Mouse (Mus musculus) heart, embryonic 10.5 days (tissue): ENCODE data around the gene Vegfd. TPM values are rescaled to one million over a fixed set of nuclear protein-coding genes. Genes with fewer than 3 reads are reported as not detected.

Experiments used
- DNase-seq: peaks from one replicate; pipeline ENCODE4 v3.0.0-alpha.2; 2017; ENCODE audit warnings: low spot score
- H3K27ac ChIP-seq: fragments of 300-500 bp; sonication (generic); 2 replicates; pipeline ENCODE4 v1.5.1; 2016; ENCODE audit warnings: mild to moderate bottlenecking
- H3K27me3 ChIP-seq: fragments of 300-500 bp; sonication (generic); 2 replicates; pipeline ENCODE4 v1.6.1; 2016; ENCODE audit warnings: mild to moderate bottlenecking; ENCODE audit not compliant: poor library complexity, insufficient read depth, severe bottlenecking
- H3K36me3 ChIP-seq: fragments of 300-500 bp; sonication (generic); 2 replicates; pipeline ENCODE4 v1.6.1; 2016; ENCODE audit warnings: mild to moderate bottlenecking, moderate library complexity
- H3K4me1 ChIP-seq: fragments of 300-500 bp; sonication (generic); 2 replicates; pipeline ENCODE4 v1.6.1; 2016; ENCODE audit warnings: mild to moderate bottlenecking
- H3K4me3 ChIP-seq: fragments of 300-500 bp; sonication (generic); 2 replicates; pipeline ENCODE4 v1.5.1; 2016; ENCODE audit warnings: mild to moderate bottlenecking, moderate library complexity
- H3K9me3 ChIP-seq: fragments of 300-500 bp; sonication (generic); 2 replicates; pipeline ENCODE4 v1.6.1; 2016; ENCODE audit warnings: mild to moderate bottlenecking, moderate library complexity
- WGBS: fragments of 180-500 bp; shearing (Covaris S2); methylation state at CpG from one replicate; pipeline ENCODE4 v1.1.7; 2016; 5-methylcytosine and 5-hydroxymethylcytosine counted together
- polyA plus RNA-seq: library from polyadenylated mRNA; unstranded; fragments of >200 nt; fragmentation: Nextera tagmentation; extraction: Ambion mirVana; gene quantifications from 2 replicates; pipeline ENCODE4 v1.2.1, GENCODE M21; 2016

Gene Vegfd
- polyA plus RNA-seq, 1 experiment from 2014 or later: 1.2 TPM

GRCm38 (mm10) chrX:164398456-164398855 lies 25.3 kb downstream of the Vegfd start:
- DNase-seq: no peak
- no peak overlapping the region for H3K27ac ChIP-seq
- WGBS: 60% methylated on average over 3 of the region's 3 CpGs
- no peaks in the 10 kb centered on the region for H3K36me3 ChIP-seq
- no peak overlapping the region for H3K4me3 ChIP-seq
- H3K4me1 ChIP-seq: no peaks in the 10 kb centered on the region
- H3K27me3 ChIP-seq: no peaks in the 10 kb centered on the region
- no peaks in the 10 kb centered on the region for H3K9me3 ChIP-seq

GRCm38 (mm10) chrX:164405080-164405649 lies 32.0 kb downstream of the Vegfd start:
- H3K27ac ChIP-seq: no peak overlapping the region
- no peaks in the 10 kb centered on the region for H3K36me3 ChIP-seq
- no peak overlapping the region for H3K4me3 ChIP-seq
- DNase-seq: no peak
- no peaks in the 10 kb centered on the region for H3K27me3 ChIP-seq
- H3K9me3 ChIP-seq: no peaks in the 10 kb centered on the region
- no peaks in the 10 kb centered on the region for H3K4me1 ChIP-seq

- no peak overlapping the region for H3K27ac ChIP-seq
- H3K36me3 ChIP-seq: no peaks in the 10 kb centered on the region
- H3K27me3 ChIP-seq: no peaks in the 10 kb centered on the region
- DNase-seq: no peak
- WGBS: 66% methylated on average over 9 of the region's 9 CpGs
- no peaks in the 10 kb centered on the region for H3K4me1 ChIP-seq
- H3K4me3 ChIP-seq: no peak overlapping the region
- no peaks in the 10 kb centered on the region for H3K9me3 ChIP-seq
Measured at GRCm38 (mm10) chrX:164406133-164407022, 33.2 kb downstream of the Vegfd start.

GRCm38 (mm10) chrX:164408301-164408927 lies 35.2 kb downstream of the Vegfd start:
- WGBS: 63% methylated on average over 3 of the region's 3 CpGs
- no peaks in the 10 kb centered on the region for H3K27me3 ChIP-seq
- no peak overlapping the region for H3K4me3 ChIP-seq
- H3K4me1 ChIP-seq: no peaks in the 10 kb centered on the region
- H3K36me3 ChIP-seq: no peaks in the 10 kb centered on the region
- no peak overlapping the region for H3K27ac ChIP-seq
- no peak for DNase-seq
- no peaks in the 10 kb centered on the region for H3K9me3 ChIP-seq

- no peak overlapping the region for H3K27ac ChIP-seq
- no peaks in the 10 kb centered on the region for H3K27me3 ChIP-seq
- no peaks in the 10 kb centered on the region for H3K36me3 ChIP-seq
- H3K4me3 ChIP-seq: no peak overlapping the region
- H3K4me1 ChIP-seq: no peaks in the 10 kb centered on the region
- no peak for DNase-seq
- 74% methylated on average over 1 of the region's 1 CpGs for WGBS
- H3K9me3 ChIP-seq: no peaks in the 10 kb centered on the region
Measured at GRCm38 (mm10) chrX:164410562-164410961, 37.4 kb downstream of the Vegfd start.

- 78% methylated on average over 2 of the region's 2 CpGs for WGBS
- Histone ChIP-seq H3K27me3 (peaks cover 8% of the 10 kb centered on the region; the same call in 1 of the 2 replicates), H3K4me1 (no peaks in the 10 kb centered on the region), H3K27ac (no peak overlapping the region), H3K9me3 (no peaks in the 10 kb centered on the region), H3K36me3 (no peaks in the 10 kb centered on the region), H3K4me3 (no peak overlapping the region)
- DNase-seq: no peak
Measured at GRCm38 (mm10) chrX:164416803-164417202, 43.6 kb downstream of the Vegfd start.

GRCm38 (mm10) chrX:164418008-164418407 lies 44.8 kb downstream of the Vegfd start:
- Histone ChIP-seq H3K36me3 (peaks cover 7% of the 10 kb centered on the region; the same call in 1 of the 2 replicates), H3K9me3 (no peaks in the 10 kb centered on the region), H3K4me1 (no peaks in the 10 kb centered on the region), H3K27ac (no peak overlapping the region), H3K27me3 (peaks cover 8% of the 10 kb centered on the region; the same call in 1 of the 2 replicates), H3K4me3 (no peak overlapping the region)
- no peak for DNase-seq

- Histone ChIP-seq H3K27me3 (peaks cover 8% of the 10 kb centered on the region; the same call in 1 of the 2 replicates), H3K4me3 (peak within 1 kb of the TSS; percentile 65), H3K36me3 (peaks cover 8% of the 10 kb centered on the region; the same call in 1 of the 2 replicates), H3K4me1 (no peaks in the 10 kb centered on the region), H3K27ac (peak within 1 kb of the TSS; percentile 87), H3K9me3 (no peaks in the 10 kb centered on the region)
- DNase-seq: peak; percentile 96
- WGBS: 13% methylated on average over 39 of the region's 40 CpGs
Measured at GRCm38 (mm10) chrX:164419471-164419939, 46.3 kb downstream of the Vegfd start, which contains the start of gene Piga. Gene Piga, plus strand, starts transcription at chrX:164419787.

- WGBS: 14% methylated on average over 13 of the region's 13 CpGs
- Histone ChIP-seq H3K4me3 (peak overlapping the region; percentile 65), H3K36me3 (peaks cover 8% of the 10 kb centered on the region; the same call in 1 of the 2 replicates), H3K4me1 (no peaks in the 10 kb centered on the region), H3K9me3 (no peaks in the 10 kb centered on the region), H3K27me3 (peaks cover 8% of the 10 kb centered on the region; the same call in 1 of the 2 replicates), H3K27ac (peak overlapping the region; percentile 87)
- no peak for DNase-seq
Measured at GRCm38 (mm10) chrX:164419955-164420354, 46.8 kb downstream of the Vegfd start.

GRCm38 (mm10) chrX:164420518-164420917 lies 47.3 kb downstream of the Vegfd start:
- WGBS: 46% methylated on average over 3 of the region's 3 CpGs

GRCm38 (mm10) chrX:164424821-164425220 lies 51.6 kb downstream of the Vegfd start:
- peaks cover 1% of the 10 kb centered on the region; the same call in 1 of the 2 replicates for H3K27me3 ChIP-seq
- WGBS: 90% methylated on average over 1 of the region's 1 CpGs
- no peaks in the 10 kb centered on the region for H3K9me3 ChIP-seq
- no peak for DNase-seq
- H3K4me3 ChIP-seq: no peak overlapping the region
- H3K4me1 ChIP-seq: no peaks in the 10 kb centered on the region
- H3K27ac ChIP-seq: no peak overlapping the region
- H3K36me3 ChIP-seq: peaks cover 19% of the 10 kb centered on the region; the same call in 1 of the 2 replicates

More at GRCm38 (mm10) chrX:164420518-164420917, 47.3 kb downstream of the Vegfd start:
- Histone ChIP-seq H3K9me3 (no peaks in the 10 kb centered on the region), H3K4me3 (peak overlapping the region; percentile 65), H3K36me3 (peaks cover 11% of the 10 kb centered on the region; the same call in 1 of the 2 replicates), H3K4me1 (no peaks in the 10 kb centered on the region), H3K27me3 (peaks cover 8% of the 10 kb centered on the region; the same call in 1 of the 2 replicates), H3K27ac (no peak overlapping the region)
- DNase-seq: no peak

GRCm38 (mm10) chrX:164427295-164427694 lies 54.1 kb downstream of the Vegfd start:
- 88% methylated on average over 4 of the region's 4 CpGs for WGBS
- peaks cover 34% of the 10 kb centered on the region; the same call in 1 of the 2 replicates for H3K36me3 ChIP-seq
- DNase-seq: no peak
- H3K4me3 ChIP-seq: no peak overlapping the region
- H3K4me1 ChIP-seq: no peaks in the 10 kb centered on the region
- H3K27me3 ChIP-seq: no peaks in the 10 kb centered on the region
- no peaks in the 10 kb centered on the region for H3K9me3 ChIP-seq
- no peak overlapping the region for H3K27ac ChIP-seq
